Mouse (Mus musculus) myocyte (in vitro differentiated cells): ENCODE results near the gene Hoxb3. TPM values are rescaled to one million over a fixed set of nuclear protein-coding genes. Genes with fewer than 3 reads are reported as not detected.

Experiments used
- H3K27me3 ChIP-seq: one replicate; pipeline ENCODE4 v1.6.1; 2011; ENCODE audit not compliant: control insufficient read depth, insufficient read depth, insufficient read length
- H3K36me3 ChIP-seq: one replicate; pipeline ENCODE4 v1.6.1; 2011; ENCODE audit not compliant: control insufficient read depth, insufficient read depth
- H3K4me2 ChIP-seq: one replicate; pipeline ENCODE4 v1.6.1; 2011; ENCODE audit warnings: low read depth, control low read depth
- H3K4me3 ChIP-seq: one replicate; pipeline ENCODE4 v1.5.1; 2011; ENCODE audit warnings: mild to moderate bottlenecking, control low read depth, moderate library complexity
- H3K79me2 ChIP-seq: one replicate; pipeline ENCODE4 v1.6.1; 2011; ENCODE audit not compliant: control insufficient read depth, insufficient read depth
- H3ac ChIP-seq: one replicate; pipeline ENCODE4 v1.6.1; 2011; ENCODE audit not compliant: control insufficient read depth, insufficient read length
- CEBPB ChIP-seq: IDR thresholded peaks from 2 replicates; pipeline ENCODE4 v1.6.1; 2011; ENCODE audit warnings: mild to moderate bottlenecking, moderate library complexity; ENCODE audit not compliant: poor library complexity, insufficient read depth, severe bottlenecking
- E2F4 ChIP-seq: IDR thresholded peaks from one replicate; pipeline ENCODE4 v1.6.1; 2011; ENCODE audit warnings: mild to moderate bottlenecking, control low read depth, moderate library complexity; ENCODE audit not compliant: insufficient read depth
- MAX ChIP-seq: IDR thresholded peaks from one replicate; pipeline ENCODE4 v1.6.1; 2011; ENCODE audit warnings: low read depth, mild to moderate bottlenecking, control low read depth
- MYOD1 ChIP-seq, 3 experiments: IDR thresholded peaks; one replicate each; pipeline ENCODE4 v1.6.1; 2011; ENCODE audit warnings: control low read depth in 2 of 3, low read depth in 2 of 3, mild to moderate bottlenecking in 2 of 3, moderate library complexity in 1 of 3; ENCODE audit not compliant: insufficient read length in 2 of 3, control insufficient read depth in 1 of 3
- MYOG ChIP-seq, 3 experiments: IDR thresholded peaks; one replicate each; pipeline ENCODE4 v1.6.1; 2011; ENCODE audit warnings: control low read depth in 2 of 3, low read depth in 2 of 3, mild to moderate bottlenecking in 2 of 3; ENCODE audit not compliant: insufficient read length in 2 of 3, control insufficient read depth in 1 of 3, insufficient read depth in 1 of 3
- POLR2A ChIP-seq: IDR thresholded peaks from one replicate; pipeline ENCODE4 v1.6.1; 2011; ENCODE audit warnings: low read depth, mild to moderate bottlenecking, control low read depth, moderate library complexity; ENCODE audit not compliant: insufficient read length
- POLR2AphosphoS2 ChIP-seq: IDR thresholded peaks from one replicate; pipeline ENCODE4 v1.6.1; 2011; ENCODE audit warnings: low read depth, control low read depth; ENCODE audit not compliant: insufficient read length
- REST ChIP-seq: IDR thresholded peaks from one replicate; pipeline ENCODE4 v1.6.1; 2011; ENCODE audit warnings: mild to moderate bottlenecking, control low read depth, moderate library complexity; ENCODE audit not compliant: insufficient read depth, insufficient read length
- SRF ChIP-seq: IDR thresholded peaks from one replicate; pipeline ENCODE4 v1.6.1; 2011; ENCODE audit warnings: low read depth; ENCODE audit not compliant: control insufficient read depth, insufficient read length
- TCF12 ChIP-seq: IDR thresholded peaks from one replicate; pipeline ENCODE4 v1.6.1; 2011; ENCODE audit warnings: mild to moderate bottlenecking, control low read depth; ENCODE audit not compliant: poor library complexity, insufficient read depth, severe bottlenecking
- TCF3 ChIP-seq: IDR thresholded peaks from one replicate; pipeline ENCODE4 v1.6.1; 2011; ENCODE audit warnings: low read depth, control low read depth; ENCODE audit not compliant: insufficient read length
- USF1 ChIP-seq: IDR thresholded peaks from one replicate; pipeline ENCODE4 v1.6.1; 2011; ENCODE audit warnings: low read depth, mild to moderate bottlenecking, control low read depth, moderate library complexity
- polyA plus RNA-seq: library from polyadenylated mRNA; unstranded; fragments of >200 nt; fragmentation: generic; extraction: Trizol; gene quantifications from one replicate; pipeline ENCODE4 v1.2.1, GENCODE M21; 2012; ENCODE audit warnings: missing spikeins

Hoxb3 gene
- polyA plus RNA-seq, 1 experiment, result not detected

DNA sequence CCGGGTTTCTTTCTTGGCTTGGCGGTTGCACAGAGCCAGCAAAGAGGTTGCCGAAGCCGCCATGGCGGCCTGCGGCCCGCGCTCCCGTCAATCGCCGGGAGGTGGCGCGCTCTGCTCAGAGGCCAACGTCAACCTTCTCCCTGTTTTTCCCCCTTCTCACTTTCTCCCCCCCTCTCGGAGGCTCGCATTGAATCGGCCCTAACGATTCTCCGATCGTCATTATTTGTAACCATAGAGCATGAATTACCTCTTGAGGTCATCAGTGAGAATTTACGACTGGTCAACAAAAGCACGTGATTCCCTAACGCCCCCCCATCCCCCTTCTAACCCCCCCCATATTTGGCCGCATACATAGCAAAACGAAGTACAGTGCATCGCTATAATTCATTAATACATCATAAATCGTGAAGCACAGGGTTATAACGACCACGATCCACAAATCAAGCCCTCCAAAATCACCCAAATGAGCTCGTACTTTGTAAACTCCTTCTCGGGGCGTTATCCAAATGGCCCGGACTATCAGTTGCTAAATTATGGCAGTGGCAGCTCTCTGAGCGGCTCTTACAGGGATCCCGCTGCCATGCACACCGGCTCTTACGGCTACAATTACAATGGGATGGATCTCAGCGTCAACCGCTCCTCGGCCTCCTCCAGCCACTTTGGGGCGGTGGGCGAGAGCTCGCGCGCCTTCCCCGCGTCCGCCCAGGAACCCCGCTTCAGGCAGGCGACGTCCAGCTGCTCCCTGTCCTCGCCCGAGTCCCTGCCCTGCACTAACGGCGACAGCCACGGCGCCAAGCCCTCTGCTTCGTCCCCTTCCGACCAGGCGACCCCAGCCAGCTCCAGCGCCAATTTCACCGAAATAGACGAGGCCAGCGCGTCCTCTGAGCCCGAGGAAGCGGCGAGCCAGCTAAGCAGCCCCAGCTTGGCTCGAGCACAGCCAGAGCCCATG, 19.7 kb upstream of the Hoxb3 start, which contains the start of gene Hoxb5:
TSS of gene Hoxb5 (plus strand) at position 186 of the 949 bp plus-strand sequence.
- no peak within 1 kb of the TSS for H3K4me3 ChIP-seq
- peaks cover 80% of the 10 kb centered on the region for H3K27me3 ChIP-seq
- H3ac ChIP-seq, result no peak within 1 kb of the TSS
- no peaks in the 10 kb centered on the region for H3K79me2 ChIP-seq
- H3K36me3 ChIP-seq, result no peaks in the 10 kb centered on the region
- H3K4me2 ChIP-seq, result peak within 1 kb of the TSS; percentile 18
- no peak for TF ChIP-seq POLR2A
- TF ChIP-seq MYOG (IDR thresholded peaks at IDR 0.05; ENCODE audit: control insufficient read depth in 1 of 3, insufficient read depth in 1 of 3, insufficient read length in 2 of 3, low read depth in 2 of 3), result no peak
- no peak for TF ChIP-seq USF1
- no peak for TF ChIP-seq MYOD1 (IDR thresholded peaks at IDR 0.05; ENCODE audit: control insufficient read depth in 1 of 3, insufficient read length in 2 of 3, low read depth in 2 of 3)
- no peak for TF ChIP-seq REST
- no peak for TF ChIP-seq SRF
- no peak for TF ChIP-seq CEBPB
- no peak for TF ChIP-seq E2F4
- TF ChIP-seq MAX, result no peak
- TF ChIP-seq POLR2AphosphoS2, result no peak
- TF ChIP-seq TCF3, result no peak
- TF ChIP-seq TCF12, result no peak

DNA sequence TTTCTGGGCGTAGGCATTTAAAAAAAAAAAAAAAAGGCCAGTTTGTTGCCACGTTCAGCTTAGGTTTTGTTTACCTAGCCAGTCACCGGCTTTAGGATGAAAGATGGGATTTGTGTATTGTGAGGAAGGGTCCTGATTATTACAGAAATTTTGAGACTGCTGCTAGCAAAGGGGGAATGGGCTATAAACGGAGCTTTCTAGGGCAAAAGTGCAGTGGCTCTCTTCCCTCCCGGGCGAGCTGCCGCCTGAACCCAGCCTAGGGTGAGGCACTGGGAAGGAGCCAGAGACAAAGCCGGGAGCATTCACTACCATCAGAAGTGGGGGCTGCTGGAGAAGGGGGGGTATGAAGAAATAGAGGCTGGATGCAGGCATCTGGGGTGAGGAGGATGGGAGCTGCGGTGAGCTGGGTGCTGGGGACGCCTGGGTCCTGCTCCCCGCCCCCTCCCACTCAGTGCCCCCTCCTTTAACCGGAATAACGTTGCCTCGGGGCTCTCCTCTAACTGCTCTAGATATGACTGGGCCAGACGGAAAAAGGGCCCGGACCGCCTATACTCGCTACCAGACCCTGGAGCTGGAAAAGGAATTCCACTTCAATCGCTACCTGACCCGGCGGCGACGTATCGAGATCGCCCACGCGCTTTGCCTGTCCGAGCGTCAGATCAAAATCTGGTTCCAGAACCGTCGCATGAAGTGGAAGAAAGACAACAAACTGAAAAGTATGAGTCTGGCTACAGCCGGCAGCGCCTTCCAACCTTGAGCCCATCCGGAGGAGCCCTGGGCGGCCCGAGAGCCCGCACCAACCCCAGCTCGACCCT, 18.5 kb upstream of the Hoxb3 start:
- Histone ChIP-seq H3K4me3 (no peak overlapping the region), H3K27me3 (peaks cover 79% of the 10 kb centered on the region), H3K79me2 (no peaks in the 10 kb centered on the region), H3K4me2 (no peak overlapping the region), H3ac (no peak overlapping the region), H3K36me3 (no peaks in the 10 kb centered on the region)
- TF ChIP-seq POLR2AphosphoS2 (no peak), TCF12 (no peak), MAX (no peak), TCF3 (no peak), POLR2A (no peak), MYOD1 (IDR thresholded peaks at IDR 0.05; ENCODE audit: control insufficient read depth in 1 of 3, insufficient read length in 2 of 3, low read depth in 2 of 3) (no peak), E2F4 (no peak), MYOG (IDR thresholded peaks at IDR 0.05; ENCODE audit: control insufficient read depth in 1 of 3, insufficient read depth in 1 of 3, insufficient read length in 2 of 3, low read depth in 2 of 3) (no peak), SRF (no peak), CEBPB (no peak), REST (no peak), USF1 (no peak)

DNA sequence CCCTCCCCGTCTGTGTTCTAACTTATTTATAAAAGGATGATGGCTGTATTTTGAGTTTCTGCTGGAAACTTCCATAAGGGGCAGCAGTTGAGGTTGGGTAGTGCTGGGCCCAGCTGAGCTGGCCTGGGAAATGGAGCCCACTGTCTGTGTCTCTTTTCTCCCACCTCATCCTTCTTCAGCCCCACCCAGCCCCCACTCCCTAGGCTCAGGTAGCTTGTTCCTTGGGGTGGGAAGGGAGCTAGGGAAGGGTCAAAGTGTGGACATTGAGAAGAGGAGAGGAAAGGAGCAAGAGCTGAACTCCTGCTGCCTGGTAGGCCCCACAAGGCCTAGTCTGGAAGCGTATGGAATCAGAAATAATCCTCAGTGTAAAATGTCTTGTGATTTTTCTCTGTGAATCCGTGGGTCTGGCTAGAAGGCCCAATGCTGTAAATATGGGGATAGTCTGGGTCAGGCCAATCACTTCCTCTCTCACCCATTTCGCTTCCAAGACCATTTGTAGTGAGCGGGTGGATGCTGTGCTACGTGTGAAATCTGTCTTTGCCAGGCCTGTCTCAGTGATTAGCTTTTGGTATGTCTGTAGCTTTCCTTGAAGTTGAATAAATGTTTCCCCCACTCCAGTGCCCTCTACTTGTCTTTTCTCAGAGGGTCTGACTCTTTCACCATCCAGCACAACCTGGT, 17.5 kb upstream of the Hoxb3 start:
- Histone ChIP-seq H3K27me3 (peaks cover 72% of the 10 kb centered on the region), H3K36me3 (no peaks in the 10 kb centered on the region), H3K79me2 (no peaks in the 10 kb centered on the region), H3ac (no peak overlapping the region), H3K4me3 (no peak overlapping the region), H3K4me2 (no peak overlapping the region)
- TF ChIP-seq POLR2AphosphoS2 (no peak), E2F4 (no peak), POLR2A (no peak), REST (no peak), TCF12 (no peak)

- Histone ChIP-seq H3ac (no peak overlapping the region), H3K27me3 (peaks cover 72% of the 10 kb centered on the region), H3K4me3 (no peak overlapping the region), H3K4me2 (no peak overlapping the region), H3K79me2 (no peaks in the 10 kb centered on the region), H3K36me3 (no peaks in the 10 kb centered on the region)
- TF ChIP-seq MYOG (IDR thresholded peaks at IDR 0.05; ENCODE audit: control insufficient read depth in 1 of 3, insufficient read depth in 1 of 3, insufficient read length in 2 of 3, low read depth in 2 of 3) (no peak), MAX (no peak), TCF12 (no peak), POLR2AphosphoS2 (no peak), USF1 (no peak), SRF (no peak), REST (no peak)
These were observed 16.8 kb upstream of the Hoxb3 start for GRCm38 (mm10) chr11:96306183-96306907.
